Mouse (Mus musculus) heart, embryonic 16.5 days (tissue): ENCODE results near the gene Lnx2. TPM values are rescaled to one million over a fixed set of nuclear protein-coding genes. Genes with fewer than 3 reads are reported as not detected.
A peak's percentile ranks its signal among the peaks of the same experiment; 100 is the strongest.

ENCODE experiments used
- ATAC-seq: fragments of 200-750 bp; cut with Nextera tagmentation; replicated peaks from 2 replicates; pipeline ENCODE4 v1.8.0; 2017; ENCODE audit warnings: moderate number of reproducible peaks; ENCODE audit not compliant: insufficient read depth, low FRiP score; ENCODE audit errors: extremely low read depth
- H3K27ac ChIP-seq: fragments of 300-500 bp; sonication (generic); 2 replicates; pipeline ENCODE4 v1.5.1; 2014; ENCODE audit warnings: mild to moderate bottlenecking, low read length, control low read depth, moderate library complexity
- H3K27me3 ChIP-seq: fragments of 300-500 bp; sonication (generic); 2 replicates; pipeline ENCODE4 v1.6.1; 2014; ENCODE audit warnings: low read length, mixed read lengths; ENCODE audit not compliant: control insufficient read depth, insufficient read depth
- H3K36me3 ChIP-seq: fragments of 300-500 bp; sonication (generic); 2 replicates; pipeline ENCODE4 v1.6.1; 2014; ENCODE audit not compliant: control insufficient read depth, insufficient read depth
- H3K4me1 ChIP-seq: fragments of 300-500 bp; sonication (generic); 2 replicates; pipeline ENCODE4 v1.6.1; 2014; ENCODE audit warnings: low read length, mixed read lengths; ENCODE audit not compliant: control insufficient read depth, insufficient read depth
- H3K4me2 ChIP-seq: fragments of 300-500 bp; sonication (generic); 2 replicates; pipeline ENCODE4 v1.6.1; 2014; ENCODE audit warnings: low read depth, mild to moderate bottlenecking, control low read depth, low read length
- H3K4me3 ChIP-seq: fragments of 300-500 bp; sonication (generic); 2 replicates; pipeline ENCODE4 v1.5.1; 2014; ENCODE audit warnings: mild to moderate bottlenecking, control low read depth, low read length
- H3K9ac ChIP-seq: fragments of 300-500 bp; sonication (generic); 2 replicates; pipeline ENCODE4 v1.6.1; 2014; ENCODE audit warnings: low read length, control low read depth
- H3K9me3 ChIP-seq: fragments of 300-500 bp; sonication (generic); replicated peaks from 2 replicates; pipeline ENCODE4 v1.6.1; 2016; ENCODE audit warnings: low read length; ENCODE audit not compliant: control insufficient read depth
- WGBS: fragments of 180-500 bp; shearing (Covaris S2); extraction: QIAGEN DNeasy Blood & Tissue Kit; methylation state at CpG from one replicate; pipeline ENCODE4 v1.1.7; 2014; 5-methylcytosine and 5-hydroxymethylcytosine counted together
- polyA plus RNA-seq: library from polyadenylated mRNA; unstranded; fragments of >200 nt; fragmentation: Nextera tagmentation; extraction: Ambion mirVana; gene quantifications from 2 replicates; pipeline ENCODE4 v1.2.1, GENCODE M21; 2015

The Lnx2 gene
- polyA plus RNA-seq, 1 experiment from 2014 or later = 13.9 TPM

DNA sequence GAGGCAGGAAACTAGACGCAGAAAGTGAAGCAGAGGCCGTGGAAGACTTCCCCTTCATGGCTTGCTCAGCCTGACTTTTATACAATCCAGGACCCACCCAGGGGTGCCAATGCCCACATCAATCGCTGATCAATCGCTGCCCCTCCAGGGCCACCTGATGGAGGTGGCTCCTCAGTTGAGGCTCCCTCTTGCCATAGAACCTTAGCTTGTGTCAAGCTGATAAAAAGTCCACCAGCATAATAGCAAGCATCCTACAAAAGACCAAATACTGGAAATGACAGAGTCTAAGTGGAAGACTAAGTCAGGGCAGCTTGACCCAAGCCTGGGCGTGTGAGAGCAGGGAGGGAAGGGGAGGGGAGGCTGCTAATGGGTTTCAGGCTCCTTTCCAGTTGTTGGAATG, 39.7 kb downstream of the Lnx2 start:
- Histone ChIP-seq H3K9me3 (no peaks in the 10 kb centered on the region), H3K4me3 (no peak overlapping the region), H3K36me3 (peaks cover 29% of the 10 kb centered on the region), H3K4me2 (0 out of 2 replicates have a peak overlapping the region, but pooled peaks have one; percentile 1), H3K9ac (no peak overlapping the region), H3K27ac (peak overlapping the region; percentile 68), H3K4me1 (peaks cover 32% of the 10 kb centered on the region), H3K27me3 (no peaks in the 10 kb centered on the region)
- ATAC-seq = no peak
- 81% methylated on average over 5 of the region's 5 CpGs for WGBS

- no peak overlapping the region for H3K4me3 ChIP-seq
- H3K4me2 ChIP-seq = 0 out of 2 replicates have a peak overlapping the region, but pooled peaks have one; percentile 1
- ATAC-seq = 0 out of 2 replicates have a peak, but pooled peaks have one; percentile 29
- H3K9ac ChIP-seq = no peak overlapping the region
- 56% methylated on average over 10 of the region's 10 CpGs for WGBS
- H3K27ac ChIP-seq = peak overlapping the region; percentile 68
- H3K27me3 ChIP-seq = no peaks in the 10 kb centered on the region
- H3K9me3 ChIP-seq = no peaks in the 10 kb centered on the region
- H3K36me3 ChIP-seq = peaks cover 27% of the 10 kb centered on the region
- H3K4me1 ChIP-seq = peaks cover 32% of the 10 kb centered on the region
Measured at GRCm38 (mm10) chr5:147036028-147036427, 40.4 kb downstream of the Lnx2 start.

GRCm38 (mm10) chr5:147035301-147035700, 41.1 kb downstream of the Lnx2 start:
- Histone ChIP-seq H3K4me1 (peaks cover 32% of the 10 kb centered on the region), H3K36me3 (peaks cover 26% of the 10 kb centered on the region), H3K27me3 (no peaks in the 10 kb centered on the region), H3K4me3 (no peak overlapping the region), H3K9me3 (no peaks in the 10 kb centered on the region), H3K4me2 (no peak overlapping the region), H3K27ac (peak overlapping the region; percentile 51; the same call in 1 of the 2 replicates), H3K9ac (no peak overlapping the region)
- ATAC-seq = no peak
- WGBS = 48% methylated on average over 6 of the region's 6 CpGs

DNA sequence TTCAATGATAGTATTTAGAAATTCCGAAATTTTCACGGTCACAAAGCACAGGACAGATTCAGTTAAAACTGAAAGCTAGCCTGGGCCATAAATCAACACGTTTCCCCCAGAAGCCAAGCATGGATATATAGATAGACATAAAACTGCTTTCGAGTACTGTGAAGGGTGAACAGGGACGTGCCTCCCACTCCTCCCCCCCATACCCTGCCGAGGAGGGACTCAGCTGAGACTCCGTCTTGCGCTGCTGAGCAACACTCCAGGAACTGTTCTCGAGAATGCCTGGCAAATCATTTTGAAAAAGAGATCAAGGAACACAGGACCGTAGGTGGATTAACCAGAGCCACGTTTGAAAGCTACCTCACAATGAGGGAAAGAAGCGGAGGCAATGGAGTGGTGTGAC, 42.1 kb downstream of the Lnx2 start:
- no peak for ATAC-seq
- H3K27ac ChIP-seq = no peak overlapping the region
- H3K4me1 ChIP-seq = peaks cover 32% of the 10 kb centered on the region
- H3K27me3 ChIP-seq = no peaks in the 10 kb centered on the region
- H3K4me2 ChIP-seq = no peak overlapping the region
- no peak overlapping the region for H3K9ac ChIP-seq
- H3K9me3 ChIP-seq = no peaks in the 10 kb centered on the region
- no peak overlapping the region for H3K4me3 ChIP-seq
- H3K36me3 ChIP-seq = peaks cover 28% of the 10 kb centered on the region
- WGBS = 80% methylated on average over 12 of the region's 12 CpGs

GRCm38 (mm10) chr5:147033155-147033554, 43.2 kb downstream of the Lnx2 start:
- ATAC-seq = no peak
- peaks cover 37% of the 10 kb centered on the region for H3K36me3 ChIP-seq
- no peak overlapping the region for H3K27ac ChIP-seq
- no peak overlapping the region for H3K4me3 ChIP-seq
- 84% methylated on average over 13 of the region's 13 CpGs for WGBS
- H3K27me3 ChIP-seq = no peaks in the 10 kb centered on the region
- H3K4me1 ChIP-seq = peaks cover 29% of the 10 kb centered on the region
- H3K4me2 ChIP-seq = no peak overlapping the region
- H3K9me3 ChIP-seq = no peaks in the 10 kb centered on the region
- no peak overlapping the region for H3K9ac ChIP-seq

DNA sequence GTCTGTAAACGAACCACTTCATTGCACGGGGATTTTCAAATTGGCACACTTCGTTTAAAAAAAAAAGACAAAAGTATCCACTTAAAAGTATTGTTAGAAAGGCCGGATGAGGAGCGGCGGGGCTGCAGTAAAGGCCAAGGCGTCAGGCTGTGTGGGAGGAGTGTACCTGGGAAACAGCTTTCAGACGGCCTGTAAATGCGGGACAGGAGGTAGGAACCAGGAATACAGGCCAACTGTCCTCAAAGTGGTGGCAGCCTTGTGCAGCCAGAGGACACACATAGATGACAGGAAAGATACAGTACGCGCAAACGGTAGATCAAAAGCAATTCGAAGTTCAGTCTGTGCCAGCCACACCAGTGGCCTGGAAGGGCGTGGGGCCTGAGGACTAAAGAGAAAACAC, 45.1 kb downstream of the Lnx2 start:
- no peak overlapping the region for H3K4me3 ChIP-seq
- H3K4me2 ChIP-seq = no peak overlapping the region
- H3K27ac ChIP-seq = no peak overlapping the region
- H3K9ac ChIP-seq = no peak overlapping the region
- H3K27me3 ChIP-seq = no peaks in the 10 kb centered on the region
- no peaks in the 10 kb centered on the region for H3K9me3 ChIP-seq
- 87% methylated on average over 14 of the region's 14 CpGs for WGBS
- peaks cover 54% of the 10 kb centered on the region for H3K36me3 ChIP-seq
- ATAC-seq = no peak
- peaks cover 10% of the 10 kb centered on the region for H3K4me1 ChIP-seq

DNA sequence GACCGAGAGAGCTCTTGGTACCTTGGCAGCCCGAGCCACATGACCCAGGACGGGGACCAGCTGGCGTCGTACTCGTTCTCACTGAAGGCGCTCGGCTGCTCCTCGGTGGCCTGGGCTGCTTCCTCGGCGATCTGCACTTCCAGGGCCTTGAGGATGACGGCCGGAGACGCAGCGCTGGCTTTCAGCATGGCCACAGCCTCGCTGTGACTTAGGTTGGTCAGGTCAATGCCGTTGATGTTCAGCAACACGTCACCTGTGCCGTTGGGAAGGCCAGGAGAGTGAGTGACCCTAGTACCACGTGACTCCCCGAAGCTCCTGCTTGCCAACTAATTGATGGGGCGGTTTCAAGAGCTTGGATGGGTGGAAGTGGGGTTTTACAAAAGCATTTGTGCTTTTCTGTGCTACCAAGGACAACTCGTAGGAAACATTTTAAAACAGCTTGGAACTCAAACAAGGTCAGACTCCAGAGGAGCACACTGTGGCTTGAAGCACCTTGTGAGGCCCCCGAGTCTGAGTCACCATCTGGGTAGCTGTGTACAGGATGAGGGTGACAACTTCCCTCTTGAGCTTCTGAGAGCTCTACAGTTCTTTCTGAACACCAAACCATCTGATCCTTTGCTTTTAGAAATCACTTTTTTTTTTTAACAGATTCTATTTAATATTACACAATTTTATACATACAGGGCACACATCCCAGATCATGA, 51.9 kb downstream of the Lnx2 start:
- Histone ChIP-seq H3K4me3 (no peak overlapping the region), H3K9me3 (no peaks in the 10 kb centered on the region), H3K9ac (no peak overlapping the region), H3K4me2 (no peak overlapping the region), H3K27me3 (no peaks in the 10 kb centered on the region), H3K36me3 (peaks cover 50% of the 10 kb centered on the region), H3K27ac (no peak overlapping the region), H3K4me1 (no peaks in the 10 kb centered on the region)
- WGBS = 74% methylated on average over 24 of the region's 24 CpGs
- ATAC-seq = no peak

DNA sequence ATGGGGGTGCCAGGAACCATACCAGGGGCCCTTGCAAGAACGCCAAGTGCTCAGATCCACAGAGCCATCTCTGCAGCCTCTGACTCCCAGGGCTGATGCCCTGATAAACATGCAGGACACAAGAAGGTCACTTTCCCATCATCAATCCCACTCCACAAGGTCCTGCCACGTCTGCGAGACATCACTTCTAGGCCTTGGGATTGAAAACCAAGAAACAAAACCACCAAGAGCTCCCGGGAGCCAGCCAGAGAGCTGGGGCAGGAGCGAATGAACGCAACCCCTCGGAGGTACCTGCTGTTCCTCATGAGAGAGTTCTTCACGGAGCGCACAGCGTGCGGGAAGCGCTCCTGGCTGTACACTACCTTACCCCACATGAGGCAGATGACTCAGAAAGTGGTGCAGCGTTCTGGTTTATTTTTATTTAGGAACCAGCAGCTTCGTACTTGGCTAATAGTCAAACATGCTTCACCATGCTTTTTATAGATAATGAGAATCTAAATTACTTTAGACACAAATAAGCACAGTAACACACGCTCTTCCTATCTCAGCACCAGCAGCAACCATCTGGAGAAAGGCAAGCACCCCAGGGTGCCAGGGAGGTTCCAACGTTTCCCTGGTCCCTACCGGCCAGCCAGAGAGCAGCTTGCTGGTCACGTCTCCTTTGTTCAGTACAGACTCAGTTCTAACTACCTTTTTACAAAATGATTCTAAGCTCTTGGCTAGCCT, 53.0 kb downstream of the Lnx2 start:
- Histone ChIP-seq H3K27ac (no peak overlapping the region), H3K4me1 (no peaks in the 10 kb centered on the region), H3K36me3 (peaks cover 49% of the 10 kb centered on the region), H3K9ac (no peak overlapping the region), H3K4me3 (no peak overlapping the region), H3K27me3 (no peaks in the 10 kb centered on the region), H3K9me3 (no peaks in the 10 kb centered on the region), H3K4me2 (no peak overlapping the region)
- ATAC-seq = no peak
- 79% methylated on average over 18 of the region's 18 CpGs for WGBS

GRCm38 (mm10) chr5:147021546-147022265, 54.7 kb downstream of the Lnx2 start:
- Histone ChIP-seq H3K4me2 (no peak overlapping the region), H3K9ac (no peak overlapping the region), H3K27ac (no peak overlapping the region), H3K27me3 (no peaks in the 10 kb centered on the region), H3K36me3 (peaks cover 45% of the 10 kb centered on the region), H3K9me3 (no peaks in the 10 kb centered on the region), H3K4me3 (no peak overlapping the region), H3K4me1 (no peaks in the 10 kb centered on the region)
- WGBS = 77% methylated on average over 5 of the region's 5 CpGs
- ATAC-seq = no peak
